Mouse (Mus musculus): ENCODE data around the gene Ackr4. TPM values are rescaled to one million over a fixed set of nuclear protein-coding genes. Genes with fewer than 3 reads are reported as not detected.

Ackr4 gene
- total RNA-seq, 4 experiments from 2014 or later: 0.15 to 0.25 TPM; not detected in 2

- no peak for DNase-seq
Observed at GRCm38 (mm10) chr9:104104986-104105385, 21.7 kb downstream of the Ackr4 start.

GRCm38 (mm10) chr9:104102901-104103300, 23.8 kb downstream of the Ackr4 start:
- no peak for DNase-seq

- DNase-seq: no peak
Observed at GRCm38 (mm10) chr9:104102301-104102700, 24.4 kb downstream of the Ackr4 start.

- no peak for DNase-seq
Observed at GRCm38 (mm10) chr9:104101458-104101857, 25.3 kb downstream of the Ackr4 start.

- DNase-seq: no peak
Observed at GRCm38 (mm10) chr9:104100822-104101221, 25.9 kb downstream of the Ackr4 start.

GRCm38 (mm10) chr9:104099060-104099459, 27.7 kb downstream of the Ackr4 start:
- DNase-seq: no peak

GRCm38 (mm10) chr9:104098256-104098655, 28.5 kb downstream of the Ackr4 start:
- DNase-seq: no peak

GRCm38 (mm10) chr9:104092945-104093344, 33.8 kb downstream of the Ackr4 start:
- DNase-seq: no peak

GRCm38 (mm10) chr9:104088555-104088954, 38.2 kb downstream of the Ackr4 start:
- DNase-seq: no peak

GRCm38 (mm10) chr9:104085730-104086429, 40.9 kb downstream of the Ackr4 start:
- DNase-seq: no peak

- no peak for DNase-seq
Observed at GRCm38 (mm10) chr9:104080038-104080437, 46.7 kb downstream of the Ackr4 start.

GRCm38 (mm10) chr9:104079379-104079778, 47.4 kb downstream of the Ackr4 start:
- peak; percentile 14 for DNase-seq

- DNase-seq: no peak
Observed at GRCm38 (mm10) chr9:104078780-104079179, 48.0 kb downstream of the Ackr4 start.

GRCm38 (mm10) chr9:104075808-104076207, 50.9 kb downstream of the Ackr4 start:
- no peak for DNase-seq

- DNase-seq: no peak
Observed at GRCm38 (mm10) chr9:104070863-104071604, 55.7 kb downstream of the Ackr4 start.

- DNase-seq: no peak
Observed at GRCm38 (mm10) chr9:104070241-104070640, 56.5 kb downstream of the Ackr4 start.

GRCm38 (mm10) chr9:104064571-104064970, 62.2 kb downstream of the Ackr4 start:
- DNase-seq: no peak

GRCm38 (mm10) chr9:104063244-104063961, 63.3 kb downstream of the Ackr4 start, which contains the start of gene Acad11:
TSS of gene Acad11 (plus strand) at chr9:104063377.
- peak; percentile 81 for DNase-seq

- DNase-seq: peak; percentile 36
Observed at GRCm38 (mm10) chr9:104062430-104063243, 64.1 kb downstream of the Ackr4 start, which contains the start of gene Uba5. TSS of gene Uba5 (minus strand) at chr9:104063134.

GRCm38 (mm10) chr9:104051028-104051427, 75.7 kb downstream of the Ackr4 start:
- DNase-seq: no peak

- no peak for DNase-seq
Observed at GRCm38 (mm10) chr9:104043676-104044075, 83.1 kb downstream of the Ackr4 start.

- no peak for DNase-seq
Observed at GRCm38 (mm10) chr9:104040362-104040761, 86.4 kb downstream of the Ackr4 start, which contains the start of gene Gm28305. TSS of gene Gm28305 (plus strand) at chr9:104040662.

Measured in adrenal gland, adult 8-10 months (tissue).